Mouse (Mus musculus): ENCODE results near the gene Xpo5.

Gene Xpo5

GRCm38 (mm10) chr17:46203078-46203477 is 496 bp downstream of the Xpo5 start:
- DNase-seq = no peak

- no peak for DNase-seq
These were observed 4.1 kb downstream of the Xpo5 start for GRCm38 (mm10) chr17:46206676-46207075.

DNA sequence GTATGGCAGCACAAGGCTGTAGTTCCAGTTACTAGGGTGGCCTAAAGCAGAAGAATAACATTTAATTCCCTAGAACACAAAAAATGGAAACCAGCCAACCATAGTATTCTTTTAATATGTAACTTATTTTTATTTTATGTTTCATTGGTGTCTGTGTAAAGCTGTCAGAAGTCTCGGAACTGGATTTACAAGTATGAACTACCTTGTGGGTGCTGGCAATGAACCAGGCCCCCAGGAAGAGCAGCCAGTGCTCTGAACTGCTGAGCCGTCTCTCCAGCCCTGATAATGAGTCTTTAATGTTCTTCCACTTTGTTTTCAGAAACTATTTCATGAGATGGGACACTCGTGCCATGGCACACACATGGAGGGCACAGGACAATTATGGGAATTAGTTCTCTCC is 8.0 kb downstream of the Xpo5 start:
- no peak for DNase-seq

DNA sequence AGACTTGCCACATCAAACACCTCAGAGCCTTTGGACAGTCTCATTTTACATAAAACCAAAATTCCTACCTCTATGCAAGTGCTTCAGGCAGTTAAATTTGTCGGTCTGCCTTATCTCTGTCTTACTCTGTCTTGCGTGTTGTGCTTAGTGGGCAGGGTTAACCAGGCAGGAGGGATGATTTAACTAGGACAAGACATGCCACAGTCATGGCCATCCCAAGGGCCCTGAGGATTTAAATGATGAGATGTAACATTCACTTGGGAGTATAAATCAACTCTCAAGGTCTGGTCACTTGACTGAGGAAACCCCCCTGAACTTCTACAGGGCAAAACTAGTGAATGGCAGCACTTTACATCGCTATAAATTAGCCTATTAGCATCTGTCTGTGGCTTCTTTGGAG is 19.0 kb downstream of the Xpo5 start:
- DNase-seq = no peak

GRCm38 (mm10) chr17:46227576-46227975 is 25.0 kb downstream of the Xpo5 start:
- no peak for DNase-seq

DNA sequence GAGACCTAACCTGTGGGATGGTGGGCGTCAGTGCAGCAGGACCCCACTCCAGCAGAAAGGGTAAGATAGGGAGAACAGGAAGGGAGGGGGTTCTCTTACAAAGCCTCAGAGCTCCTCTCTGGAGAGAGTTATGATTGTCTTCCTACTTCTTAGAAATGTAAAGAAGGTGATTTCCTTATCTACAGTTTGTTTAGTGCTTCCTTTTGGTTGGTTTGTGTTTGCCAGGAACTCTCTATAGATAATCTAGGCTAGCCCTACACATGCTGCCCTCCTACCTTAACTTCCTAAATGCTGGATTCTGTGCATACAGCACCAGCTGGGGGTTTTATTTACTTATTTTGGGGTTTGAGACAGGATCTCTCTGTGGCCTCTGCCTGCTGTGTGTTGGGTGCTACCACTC is 33.5 kb downstream of the Xpo5 start:
- DNase-seq = no peak

DNA sequence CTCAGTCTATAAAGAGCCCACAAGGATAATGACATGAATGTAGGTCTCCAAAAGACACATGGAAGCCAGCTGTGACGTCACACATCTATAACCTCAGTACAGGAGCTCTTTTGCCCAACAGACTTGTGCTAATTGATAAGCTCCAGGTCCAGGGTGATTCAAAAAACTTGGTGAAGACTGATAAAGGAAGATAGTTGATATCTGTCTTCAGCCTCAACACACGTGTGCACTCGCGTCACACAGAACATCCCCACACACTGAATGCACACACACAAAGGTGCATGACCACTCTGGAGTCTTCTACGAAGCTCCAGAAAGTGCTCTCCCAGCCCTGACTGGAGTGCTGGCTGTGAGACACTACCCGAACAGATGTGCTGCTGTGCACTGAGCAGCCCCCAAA is 34.5 kb downstream of the Xpo5 start:
- no peak for DNase-seq

GRCm38 (mm10) chr17:46237480-46237879 is 34.9 kb downstream of the Xpo5 start:
- DNase-seq = no peak

DNA sequence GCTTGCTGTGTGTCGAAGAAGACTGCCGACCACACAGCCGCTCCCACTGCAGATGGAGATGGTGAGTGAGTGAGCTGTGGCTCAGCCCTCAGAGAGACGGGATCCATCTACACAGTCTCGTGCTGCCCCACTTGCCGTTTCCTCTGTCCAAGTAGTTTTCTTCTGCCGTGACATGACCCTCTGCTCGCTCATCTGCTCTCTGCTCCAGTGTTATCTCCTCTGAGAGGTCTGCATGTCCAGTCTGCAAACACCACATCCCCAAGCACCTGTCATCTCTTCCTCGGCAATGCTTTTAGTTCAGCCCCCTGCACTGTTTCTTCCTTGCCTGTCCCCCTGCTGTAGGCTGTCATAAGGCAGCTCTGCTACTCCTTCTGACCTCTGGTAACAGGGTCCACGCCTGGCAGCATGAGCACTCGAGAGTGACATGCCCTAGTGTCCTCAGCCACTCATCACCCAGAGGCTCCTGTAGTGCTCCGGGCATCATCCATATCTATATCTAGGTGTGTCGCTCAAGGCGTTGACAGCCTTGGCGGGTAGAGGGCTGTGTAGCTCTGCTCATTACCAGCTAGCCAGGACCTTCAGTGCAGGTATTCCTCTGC is 37.0 kb downstream of the Xpo5 start:
- no peak for DNase-seq

- DNase-seq = no peak
These were observed 38.9 kb downstream of the Xpo5 start for GRCm38 (mm10) chr17:46241471-46241870.

DNA sequence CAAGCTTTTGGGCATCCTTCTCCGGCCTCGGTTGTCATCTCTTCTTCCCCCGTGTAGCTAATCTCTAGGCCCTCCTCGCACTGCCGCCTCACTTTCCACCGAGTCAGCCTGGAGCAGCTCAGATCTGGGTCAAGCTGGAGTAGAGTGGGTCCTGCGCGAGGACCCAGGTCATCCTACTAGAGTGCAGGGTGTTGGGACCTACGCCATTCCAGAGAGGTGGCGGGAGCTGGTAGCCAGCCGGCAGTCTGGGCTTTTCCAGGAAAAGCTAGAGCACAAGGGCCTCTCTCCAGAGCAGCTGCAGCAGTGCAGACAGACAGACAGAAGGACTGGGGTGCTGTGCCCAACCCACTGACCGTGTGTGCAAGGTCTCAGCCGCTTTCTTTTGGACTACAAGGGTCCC is 39.7 kb downstream of the Xpo5 start:
- DNase-seq = no peak

DNA sequence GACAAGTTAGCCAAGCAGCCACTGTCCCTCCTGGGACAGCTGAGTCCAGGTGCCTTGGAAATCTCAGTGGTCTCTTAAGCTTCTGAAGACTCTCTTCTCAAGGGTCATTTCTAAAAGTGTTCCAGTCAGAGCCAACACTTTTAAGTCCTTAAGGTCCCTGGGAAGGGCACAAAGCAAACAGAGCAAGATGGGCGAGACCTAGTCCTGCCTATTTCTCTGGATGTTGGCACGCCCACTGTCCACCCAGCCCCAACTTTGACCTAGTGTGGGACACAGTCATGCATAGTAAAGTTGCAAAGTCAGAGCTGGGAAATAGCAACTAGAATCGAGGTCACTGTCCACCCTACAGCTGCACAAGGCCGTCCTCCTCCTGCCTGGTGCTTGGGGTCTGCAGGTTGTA is 40.4 kb downstream of the Xpo5 start:
- DNase-seq = no peak

DNA sequence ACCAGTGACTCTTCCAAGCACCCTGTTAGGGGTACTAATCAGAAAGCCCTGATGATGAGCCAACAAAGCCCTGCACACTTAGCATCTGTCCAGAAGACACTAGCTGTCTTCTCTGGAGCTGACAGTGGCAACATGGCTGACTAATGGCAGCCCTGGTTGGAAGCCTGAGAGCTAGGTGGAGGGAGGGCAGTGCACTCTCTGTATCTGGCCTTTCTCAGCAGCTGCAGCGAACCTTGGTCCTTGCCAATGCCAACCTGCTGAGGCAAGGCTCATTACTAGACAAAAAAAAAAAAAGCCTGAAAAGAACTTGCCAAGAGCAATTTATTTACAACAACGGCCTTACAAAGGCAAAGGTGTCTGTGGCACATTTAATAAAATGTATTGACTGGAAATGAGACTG is 41.0 kb downstream of the Xpo5 start:
- no peak for DNase-seq

GRCm38 (mm10) chr17:46244579-46244978 is 42.0 kb downstream of the Xpo5 start:
- no peak for DNase-seq

DNA sequence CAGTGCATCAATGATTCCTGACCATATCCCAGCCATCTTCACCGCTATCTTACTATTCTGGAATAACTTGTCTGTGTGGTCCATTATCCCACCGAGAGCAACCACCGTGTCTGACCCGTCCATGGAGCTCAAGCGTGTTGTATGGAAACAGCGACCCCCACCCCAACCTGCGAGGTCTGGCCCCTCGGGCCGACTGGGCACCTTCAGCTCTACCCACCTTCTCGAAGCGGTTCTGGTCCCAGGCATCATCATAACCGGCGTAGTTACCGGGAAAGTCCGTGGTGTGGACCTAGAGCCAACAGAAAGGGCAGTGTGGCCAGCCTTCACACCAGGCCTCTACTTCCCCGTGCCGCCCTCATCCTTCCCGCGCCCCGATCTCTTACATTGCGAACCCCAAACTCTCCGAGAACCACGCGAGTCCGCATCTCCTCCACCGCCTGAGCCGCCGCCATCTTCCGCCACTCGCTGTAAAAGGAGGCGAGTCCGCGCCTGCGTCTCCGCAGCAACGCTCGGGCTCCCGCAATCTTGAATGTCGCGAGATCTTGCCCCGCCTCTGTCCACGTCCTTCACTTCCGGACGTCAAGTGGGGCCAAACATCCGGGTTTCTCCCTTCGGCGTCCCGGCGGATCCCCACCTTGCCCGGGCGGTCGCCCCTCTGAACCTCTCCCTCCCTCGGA is 45.1 kb downstream of the Xpo5 start, which contains the start of the genes Polr1c and Yipf3:
Gene Polr1c, minus strand, starts transcription at position 543 of the 677 bp plus-strand sequence.
Gene Yipf3, plus strand, starts transcription at position 569 of the 677 bp plus-strand sequence.
- peak; percentile 97 for DNase-seq

- no peak for DNase-seq
These were observed 45.6 kb downstream of the Xpo5 start for GRCm38 (mm10) chr17:46248189-46248522.

GRCm38 (mm10) chr17:46251174-46251573 is 48.6 kb downstream of the Xpo5 start:
- DNase-seq = no peak

- peak; percentile 69 for DNase-seq
These were observed 50.2 kb downstream of the Xpo5 start for GRCm38 (mm10) chr17:46252571-46253451.

GRCm38 (mm10) chr17:46253452-46254084 is 51.0 kb downstream of the Xpo5 start, which contains the start of gene Lrrc73:
TSS of gene Lrrc73 (plus strand) at chr17:46253531.
- peak; percentile 95 for DNase-seq

DNA sequence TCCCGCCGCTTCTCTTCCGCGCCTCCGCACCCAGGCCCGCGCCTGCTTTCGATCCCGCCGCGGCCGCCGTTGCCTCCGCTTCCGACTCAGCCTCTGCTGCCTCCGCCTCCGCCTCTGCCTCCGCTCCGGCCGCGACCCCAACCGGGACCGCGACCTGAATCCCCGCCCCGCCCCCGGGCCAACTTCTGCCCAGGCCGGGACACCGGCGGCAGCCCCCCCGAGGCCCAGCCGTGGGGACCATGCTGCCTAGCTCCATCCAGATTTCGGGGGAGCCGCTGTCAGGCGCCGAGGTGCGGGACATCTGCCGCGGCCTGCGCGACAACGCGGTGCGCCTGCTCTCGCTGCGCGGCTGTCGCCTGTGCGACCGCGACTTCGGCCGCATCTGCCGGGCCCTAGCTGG is 51.5 kb downstream of the Xpo5 start:
- DNase-seq = peak; percentile 42

- DNase-seq = no peak
These were observed 52.6 kb downstream of the Xpo5 start for GRCm38 (mm10) chr17:46255147-46255546.

DNA sequence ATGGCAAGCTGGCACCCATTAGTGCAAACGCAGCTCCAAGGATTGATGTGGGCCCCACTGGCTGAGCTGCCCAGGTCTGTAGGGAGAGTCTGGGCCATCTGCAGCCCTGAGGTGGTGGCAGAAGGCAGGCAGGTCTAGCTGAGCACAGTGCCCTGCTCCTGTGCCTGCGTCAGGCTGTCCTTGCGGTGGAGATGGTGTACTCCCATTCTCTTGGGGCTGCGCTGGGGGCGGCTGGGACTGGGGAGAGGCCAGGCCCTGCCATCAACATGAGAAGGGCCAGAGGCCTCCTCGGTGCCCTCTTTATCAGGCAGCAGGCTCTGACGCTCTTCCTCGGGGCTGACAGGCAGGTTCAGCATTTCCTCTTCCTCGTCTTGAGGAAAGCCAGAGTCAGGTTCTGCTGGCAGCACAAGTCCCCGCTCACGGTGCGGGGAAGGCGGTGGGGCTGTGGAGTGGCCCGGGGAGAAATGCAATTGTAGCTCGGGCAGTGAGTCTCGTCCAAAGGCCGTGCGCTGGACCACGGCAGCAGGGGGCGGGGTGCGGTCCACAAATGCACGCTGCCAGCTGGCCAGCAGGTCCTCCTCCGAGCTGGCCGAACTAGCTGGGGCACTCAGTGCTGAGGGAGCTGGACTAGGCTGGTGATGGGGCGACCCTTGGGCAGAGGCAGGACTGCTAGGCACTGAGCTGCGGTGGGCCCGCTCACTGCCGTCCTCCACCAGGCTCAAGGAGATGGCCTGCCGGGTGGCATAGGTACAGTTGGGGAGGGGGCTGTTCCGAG is 55.9 kb downstream of the Xpo5 start:
- DNase-seq = no peak

DNA sequence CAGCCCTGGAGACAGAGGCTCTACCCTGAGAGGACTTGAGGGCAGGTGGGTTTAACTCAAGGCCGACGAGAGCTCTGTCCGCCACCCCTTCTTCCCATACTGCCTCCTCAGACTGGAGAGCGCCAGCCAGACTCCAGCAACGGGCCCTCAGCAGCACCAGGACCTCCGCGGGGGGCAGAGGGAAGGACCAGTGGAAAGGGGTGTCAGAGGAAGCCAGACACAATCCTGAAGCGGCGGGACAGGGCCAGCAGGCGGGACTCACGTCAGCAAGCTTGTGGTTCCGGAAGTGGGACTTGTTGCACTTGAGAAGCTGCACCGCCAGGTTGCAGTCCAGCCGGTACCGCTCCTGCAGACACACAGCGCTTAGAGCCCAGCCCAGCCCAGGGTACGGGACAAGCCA is 57.1 kb downstream of the Xpo5 start:
- DNase-seq = no peak
